Mouse (Mus musculus): ENCODE measurements around the gene Pafah1b2. TPM values are rescaled to one million over a fixed set of nuclear protein-coding genes. Genes with fewer than 3 reads are reported as not detected.

Pafah1b2 gene
- polyA plus RNA-seq, 1 experiment = 210 TPM

- TF ChIP-seq GATA1 (IDR thresholded peaks at IDR 0.05; ENCODE audit: low read length) = no peak
Observed at GRCm38 (mm10) chr9:45943628-45944505, 68.6 kb downstream of the Pafah1b2 start.

GRCm38 (mm10) chr9:45942916-45943315 is 69.6 kb downstream of the Pafah1b2 start:
- no peak for TF ChIP-seq GATA1 (IDR thresholded peaks at IDR 0.05; ENCODE audit: low read length)

- TF ChIP-seq GATA1 (IDR thresholded peaks at IDR 0.05; ENCODE audit: low read length) = no peak
Observed at GRCm38 (mm10) chr9:45942464-45942863, 70.0 kb downstream of the Pafah1b2 start.

GRCm38 (mm10) chr9:45941329-45941888 is 71.1 kb downstream of the Pafah1b2 start:
- no peak for TF ChIP-seq GATA1 (IDR thresholded peaks at IDR 0.05; ENCODE audit: low read length)

DNA sequence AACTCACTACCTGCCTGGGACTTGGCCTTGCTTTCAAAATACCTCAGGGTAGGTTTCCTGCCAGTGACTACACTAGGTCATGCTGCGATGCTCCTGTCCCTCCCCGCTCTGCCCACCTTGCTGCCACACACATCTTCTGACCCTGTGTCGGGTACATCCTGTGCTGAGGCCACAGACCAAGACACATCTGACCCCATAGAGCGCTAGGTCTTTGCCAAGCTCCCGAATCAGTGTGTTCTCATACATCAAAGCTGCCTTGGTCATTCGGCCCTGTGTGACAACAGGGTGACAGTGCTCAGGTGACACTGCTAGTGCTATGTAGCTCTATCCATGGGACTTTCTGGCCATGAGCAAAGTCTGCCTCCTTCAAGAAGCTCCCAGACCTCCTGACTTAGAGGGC is 72.7 kb downstream of the Pafah1b2 start:
- no peak for TF ChIP-seq GATA1 (IDR thresholded peaks at IDR 0.05; ENCODE audit: low read length)

DNA sequence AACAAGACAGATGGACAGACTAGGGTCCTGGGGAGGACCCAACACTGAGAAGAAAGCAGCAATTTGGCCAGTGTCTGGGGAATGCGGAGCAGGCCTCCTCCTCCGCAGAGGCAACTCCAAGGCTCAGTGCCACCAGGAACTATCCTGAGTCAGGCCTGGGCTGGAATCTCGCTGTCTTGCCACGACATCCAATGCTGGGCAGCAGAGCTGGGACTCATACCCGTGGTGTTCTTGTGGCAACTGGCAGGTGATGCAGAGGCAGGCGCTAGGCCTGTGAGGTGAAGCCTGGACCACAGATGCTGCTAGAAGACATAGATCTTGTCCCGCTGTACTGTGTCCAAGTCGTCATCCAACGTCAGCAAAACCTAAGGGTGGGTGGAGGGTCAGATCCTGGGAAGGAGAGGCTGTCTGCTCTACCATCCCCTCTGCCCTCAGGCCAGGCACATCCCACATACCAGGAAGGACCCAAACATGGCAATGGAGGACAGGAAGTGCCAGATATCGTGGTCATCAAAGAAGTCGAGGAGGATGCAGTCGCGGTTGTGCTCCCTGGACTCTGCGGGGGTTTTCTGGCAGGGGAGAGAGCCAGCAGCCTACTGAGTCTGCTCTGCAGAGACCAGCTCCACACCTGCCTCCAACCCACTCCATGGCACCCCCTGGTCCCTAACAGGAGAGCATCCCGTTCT is 73.4 kb downstream of the Pafah1b2 start:
- TF ChIP-seq GATA1 (IDR thresholded peaks at IDR 0.05; ENCODE audit: low read length) = no peak

GRCm38 (mm10) chr9:45938088-45938487 is 74.4 kb downstream of the Pafah1b2 start:
- TF ChIP-seq GATA1 (IDR thresholded peaks at IDR 0.05; ENCODE audit: low read length) = no peak

DNA sequence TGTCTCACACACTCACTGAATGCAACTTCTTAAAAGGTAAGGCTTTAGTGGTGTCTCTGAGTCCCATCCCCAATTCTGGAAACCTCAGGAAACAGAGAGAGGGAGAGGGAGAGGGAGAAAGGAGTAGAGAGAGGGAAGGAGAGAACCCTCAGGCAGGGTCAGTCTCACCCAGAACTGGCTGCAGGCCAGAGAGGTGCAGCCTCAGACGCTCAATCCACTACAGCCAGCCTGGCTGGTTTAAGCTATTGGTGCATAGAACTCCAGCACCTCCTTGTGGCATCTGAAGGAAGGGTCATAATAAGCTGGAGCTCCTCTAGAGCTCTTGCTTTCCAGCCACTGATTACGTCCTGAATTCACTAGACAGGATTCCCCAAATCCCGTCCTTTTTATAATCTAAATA is 75.6 kb downstream of the Pafah1b2 start:
- no peak for TF ChIP-seq GATA1 (IDR thresholded peaks at IDR 0.05; ENCODE audit: low read length)

- TF ChIP-seq GATA1 (IDR thresholded peaks at IDR 0.05; ENCODE audit: low read length) = no peak
Observed at GRCm38 (mm10) chr9:45935628-45936210, 76.8 kb downstream of the Pafah1b2 start, which contains the start of gene Tagln. TSS of gene Tagln (minus strand) at chr9:45936058.

DNA sequence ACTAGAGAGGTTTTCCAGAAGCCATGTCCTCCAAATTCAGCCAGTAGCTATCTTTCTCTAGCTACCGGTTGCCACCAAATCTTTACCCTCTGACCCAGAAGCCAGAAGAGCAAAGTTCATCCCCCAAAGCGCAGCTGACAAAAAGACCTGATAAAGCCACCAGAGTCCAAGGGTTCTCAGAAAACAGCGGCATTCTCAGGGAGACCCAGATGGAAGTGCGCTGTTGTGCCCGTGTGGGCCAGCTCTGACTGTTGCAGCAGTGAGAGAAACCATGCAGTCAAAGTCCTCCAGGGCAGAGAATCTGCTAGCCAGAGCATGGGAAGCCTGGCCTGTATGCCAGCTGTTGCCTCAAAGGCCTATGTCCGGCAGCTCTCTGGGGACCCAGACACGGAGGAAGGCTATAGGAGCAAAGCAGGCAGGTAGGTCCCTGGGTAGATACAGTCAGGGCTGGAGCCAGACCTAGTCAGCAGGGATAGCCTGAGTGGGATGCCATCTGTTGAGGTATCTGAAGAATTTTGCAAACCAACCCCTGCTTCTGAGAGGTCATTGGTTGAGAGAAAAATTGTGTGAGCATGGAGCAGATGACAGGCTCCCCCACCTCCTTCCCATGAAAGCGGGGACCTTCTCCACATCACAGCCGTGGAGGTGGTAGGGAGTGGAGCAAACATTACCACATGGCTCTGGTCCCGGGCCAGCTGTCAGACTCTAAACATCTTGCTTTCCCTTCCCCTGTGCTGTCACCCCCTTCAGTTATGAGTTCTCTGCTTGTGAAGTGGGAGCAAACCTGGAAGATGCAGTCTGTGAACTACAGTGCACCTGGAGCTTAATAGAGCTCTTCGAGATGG is 79.7 kb downstream of the Pafah1b2 start:
- no peak for TF ChIP-seq GATA1 (IDR thresholded peaks at IDR 0.05; ENCODE audit: low read length)

- no peak for TF ChIP-seq GATA1 (IDR thresholded peaks at IDR 0.05; ENCODE audit: low read length)
Observed at GRCm38 (mm10) chr9:45931958-45932357, 80.5 kb downstream of the Pafah1b2 start.

DNA sequence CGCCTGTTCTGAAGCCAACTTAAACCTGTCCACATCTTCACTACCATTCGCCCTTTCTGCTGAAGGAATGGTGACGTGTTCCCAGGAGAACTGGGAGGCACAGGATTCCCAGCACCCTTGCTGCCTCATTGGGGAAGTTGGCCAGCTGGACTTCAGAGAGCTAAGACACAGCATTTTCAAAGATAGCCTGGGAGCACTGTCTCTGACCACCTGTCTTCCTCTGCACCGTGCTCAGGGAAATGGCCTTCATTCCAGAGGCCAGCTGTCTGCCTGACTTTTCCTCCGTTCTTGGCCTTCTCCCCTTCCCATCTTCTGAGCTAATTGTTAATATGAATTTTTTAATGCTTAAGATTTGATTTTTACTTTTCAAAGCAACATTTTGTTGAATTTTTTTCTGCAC is 83.2 kb downstream of the Pafah1b2 start:
- no peak for TF ChIP-seq GATA1 (IDR thresholded peaks at IDR 0.05; ENCODE audit: low read length)

DNA sequence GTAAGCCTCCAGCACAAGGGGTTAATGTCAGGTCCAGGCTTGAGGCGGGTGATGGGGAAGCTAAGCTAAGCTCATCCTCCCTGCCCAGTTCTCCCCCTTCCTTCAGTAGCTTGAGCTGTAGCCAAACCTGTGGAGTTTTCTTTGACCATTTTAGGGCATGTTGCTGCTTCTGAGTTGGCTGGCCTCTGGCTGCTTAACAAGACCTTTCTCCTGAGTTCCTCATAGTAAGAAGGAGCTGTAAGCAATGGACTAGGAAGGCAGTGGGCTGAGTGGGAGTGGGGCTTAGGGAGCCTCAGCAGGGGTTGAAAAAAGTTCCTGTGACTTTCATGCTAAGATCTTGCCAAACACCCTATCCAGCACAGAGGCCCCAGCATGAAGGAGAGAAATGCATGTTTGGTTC is 92.6 kb downstream of the Pafah1b2 start:
- no peak for TF ChIP-seq GATA1 (IDR thresholded peaks at IDR 0.05; ENCODE audit: low read length)

DNA sequence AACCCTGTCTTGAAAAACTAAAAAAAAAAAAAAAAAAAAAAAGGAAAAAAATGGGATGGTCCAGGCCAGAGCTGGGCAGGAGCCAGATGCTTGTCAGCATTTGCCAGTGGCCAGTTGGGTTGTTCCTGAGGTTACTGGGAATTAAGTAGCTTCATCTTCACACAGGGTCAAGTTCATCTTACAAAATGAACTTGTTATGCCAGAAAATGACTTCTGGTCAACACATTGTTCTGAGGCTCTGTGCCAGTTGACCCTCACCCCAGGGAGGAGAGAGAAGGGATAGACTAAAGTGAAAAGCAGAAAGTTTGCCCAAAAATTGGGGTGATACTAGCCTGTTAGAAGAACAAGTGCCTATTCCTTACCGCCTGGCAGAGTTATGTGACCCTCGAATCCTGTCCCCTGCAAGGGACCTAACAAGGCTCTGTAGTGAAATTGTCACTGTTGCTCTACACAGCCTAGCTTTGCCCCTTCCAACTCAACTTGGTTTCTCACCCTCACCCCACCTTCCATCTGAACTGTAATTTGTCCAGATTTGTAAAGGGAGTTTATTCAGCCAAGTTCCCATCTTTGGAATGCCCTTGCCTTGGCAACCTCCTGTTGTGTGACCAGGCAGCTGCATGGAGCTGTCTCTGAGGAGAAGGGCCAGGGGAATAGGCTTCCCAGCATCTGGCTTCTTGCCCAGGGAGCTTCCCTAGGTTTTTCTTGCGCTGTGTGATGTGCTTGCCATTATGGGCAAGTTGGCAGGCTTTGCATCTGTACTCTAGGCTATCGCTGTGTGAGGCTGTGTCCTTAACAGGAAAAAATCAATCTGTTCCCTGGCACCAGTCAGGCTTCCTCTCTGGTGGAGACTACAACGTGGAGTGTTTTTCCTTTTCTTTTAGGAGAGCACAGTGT is 95.2 kb downstream of the Pafah1b2 start:
- no peak for TF ChIP-seq GATA1 (IDR thresholded peaks at IDR 0.05; ENCODE audit: low read length)

All from G1E-ER4 (cell line).